Mouse (Mus musculus) activated CD4-positive, CD25-positive, alpha-beta regulatory T cell, adult 4 months (primary cell): Measurements from ENCODE around the gene Agtrap. TPM values are rescaled to one million over a fixed set of nuclear protein-coding genes. Genes with fewer than 3 reads are reported as not detected.
A peak's percentile ranks its signal among the peaks of the same experiment; 100 is the strongest.
"Not testable (repeated sequence)": the region's sequence is repeated elsewhere in the genome, so short reads cannot be mapped to it uniquely, and the experiment has no call there.

Source experiments
- ATAC-seq: one replicate; pipeline ENCODE4 v1.8.0; 2017
- polyA plus RNA-seq, 2 experiments: library from polyadenylated mRNA; unstranded; fragments of 100-300 nt; shearing (Covaris generic); gene quantifications; one replicate each; pipeline ENCODE4 v1.2.1; 2017

Gene Agtrap
- polyA plus RNA-seq, 2 experiments from 2014 or later = 16.7 to 17.4 TPM

DNA sequence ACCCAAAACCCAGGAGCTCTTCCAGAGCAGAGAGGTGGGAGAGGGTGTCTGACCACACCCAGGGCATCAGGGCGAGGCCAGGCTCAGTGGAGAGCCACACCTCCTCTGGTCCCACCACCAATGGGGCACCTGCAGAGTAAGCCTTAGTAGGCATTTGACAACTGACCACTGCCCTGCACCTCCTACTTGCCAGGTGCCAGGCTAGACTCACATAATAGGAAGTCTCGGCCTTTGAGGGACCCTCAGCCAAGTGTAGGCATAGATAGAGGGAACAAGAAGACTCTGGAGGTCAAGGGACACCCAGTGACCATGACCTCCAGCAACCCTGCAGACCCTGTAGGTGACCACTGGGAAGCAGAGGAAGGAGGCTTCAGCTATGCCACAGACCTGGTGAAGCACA, 43.7 kb downstream of the Agtrap start:
- ATAC-seq = no peak

DNA sequence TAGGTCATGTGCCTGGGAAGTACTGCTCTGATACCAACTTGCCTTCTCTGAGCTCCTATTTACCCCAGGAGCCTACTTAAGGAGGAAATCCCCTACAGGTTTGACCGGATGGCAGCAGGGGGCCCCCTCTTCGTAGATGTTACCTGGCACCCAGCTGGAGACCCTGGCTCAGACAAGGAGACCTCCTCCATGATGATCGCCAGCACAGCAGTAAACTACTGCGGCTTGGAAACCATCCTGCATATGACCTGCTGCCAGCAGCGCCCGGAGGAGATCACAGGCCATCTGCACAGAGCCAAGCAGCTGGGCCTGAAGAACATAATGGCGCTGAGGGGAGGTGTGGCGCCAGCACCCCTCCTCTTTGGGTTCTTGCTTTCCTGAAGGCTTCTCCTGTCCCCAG, 44.5 kb downstream of the Agtrap start:
- not testable (repeated sequence) for ATAC-seq

DNA sequence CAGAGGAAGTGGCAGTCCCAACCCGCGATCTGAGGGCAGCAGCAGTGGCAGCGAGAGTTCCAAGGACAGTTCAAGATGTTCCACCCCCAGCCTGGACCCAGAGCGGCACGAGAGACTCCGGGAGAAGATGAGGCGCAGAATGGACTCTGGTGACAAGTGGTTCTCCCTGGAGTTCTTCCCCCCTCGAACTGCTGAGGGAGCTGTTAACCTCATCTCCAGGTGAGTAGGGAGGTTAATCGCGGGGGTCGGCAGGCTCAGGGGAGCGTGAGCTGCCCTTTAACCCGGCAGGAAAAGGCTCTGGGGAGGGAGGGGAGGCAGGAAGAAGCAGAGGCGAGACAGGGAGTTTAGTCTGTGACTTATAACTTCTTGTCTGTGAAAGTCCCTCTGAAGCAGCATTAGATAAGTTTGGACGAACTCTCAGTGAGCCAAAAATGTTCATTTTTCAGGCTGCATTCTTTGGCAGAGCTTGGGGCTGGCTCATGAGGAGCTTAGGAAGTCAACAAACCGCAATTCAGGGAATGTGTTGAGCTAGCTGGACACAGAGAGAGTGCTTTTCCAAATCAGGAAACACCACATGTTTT, 46.1 kb downstream of the Agtrap start:
- peak; percentile 5 for ATAC-seq

DNA sequence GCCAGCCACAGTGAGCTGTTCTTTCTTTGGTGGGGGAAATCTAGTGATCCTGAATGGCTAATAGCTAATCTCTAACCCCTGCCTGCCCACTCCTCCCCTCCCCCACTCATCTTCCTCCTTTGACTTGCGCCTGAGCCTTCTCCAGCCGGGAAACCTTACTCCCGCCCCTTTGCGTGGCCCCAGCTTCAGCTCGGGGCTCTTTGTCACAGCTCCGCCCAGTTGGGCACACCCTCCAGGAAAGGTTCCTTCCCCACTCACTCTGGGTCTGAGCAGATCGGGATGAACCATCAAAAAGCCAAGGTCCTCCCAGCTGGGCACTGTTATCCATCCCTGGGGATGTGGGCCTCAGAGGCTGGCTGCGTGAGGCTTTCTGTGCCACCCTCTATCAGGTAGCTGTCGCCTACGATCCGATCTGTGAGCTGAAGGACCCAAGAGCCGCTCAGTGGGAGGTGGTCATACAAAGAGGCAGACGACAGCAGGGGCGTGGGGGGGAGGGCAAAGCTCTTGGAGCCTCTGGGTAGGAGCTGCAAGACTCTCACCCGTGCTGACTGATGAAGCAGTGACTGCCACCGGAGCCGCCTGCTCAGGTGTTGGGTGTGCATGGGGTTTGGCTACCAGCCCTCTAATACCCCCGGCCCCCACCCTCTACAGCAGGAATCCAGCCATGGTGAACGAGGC, 46.8 kb downstream of the Agtrap start:
- ATAC-seq = no peak

DNA sequence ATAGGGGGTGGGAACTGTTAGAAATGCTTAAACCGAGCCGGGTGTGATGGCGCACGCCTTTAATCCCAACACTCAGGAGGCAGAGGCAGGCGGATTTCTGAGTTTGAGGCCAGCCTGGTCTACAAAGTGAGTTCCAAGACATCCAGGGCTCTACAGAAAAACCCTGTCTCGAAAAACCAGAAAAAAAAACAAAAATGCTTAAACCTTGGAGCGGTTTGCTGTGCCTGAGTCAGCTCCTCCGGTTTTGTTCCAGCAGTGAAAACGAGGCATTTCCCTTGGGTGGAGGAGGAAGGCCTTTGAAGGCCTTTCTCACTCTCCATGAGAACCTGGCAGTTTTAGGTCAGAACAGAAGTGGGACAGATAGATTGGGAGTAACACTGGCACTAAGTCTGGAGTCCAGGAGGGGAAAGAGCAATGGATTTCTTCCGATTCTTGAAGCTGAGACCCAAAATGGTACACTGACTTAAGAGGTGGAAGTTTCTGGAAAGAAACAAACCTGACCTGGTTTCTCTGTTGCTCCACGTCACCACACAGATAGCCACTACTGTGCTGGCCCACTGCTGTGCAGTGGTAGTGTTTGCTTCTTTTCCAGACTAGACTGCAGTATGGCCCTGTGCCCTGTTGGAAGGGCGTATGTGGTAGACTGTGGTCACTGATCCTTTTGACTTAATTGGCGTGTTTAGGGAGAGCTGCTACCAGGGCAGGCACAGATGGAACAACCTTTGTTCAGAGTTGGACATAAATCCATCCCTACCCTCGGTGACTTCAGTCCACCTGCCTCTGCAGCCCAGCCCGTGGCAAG, 47.6 kb downstream of the Agtrap start:
- ATAC-seq = no peak

DNA sequence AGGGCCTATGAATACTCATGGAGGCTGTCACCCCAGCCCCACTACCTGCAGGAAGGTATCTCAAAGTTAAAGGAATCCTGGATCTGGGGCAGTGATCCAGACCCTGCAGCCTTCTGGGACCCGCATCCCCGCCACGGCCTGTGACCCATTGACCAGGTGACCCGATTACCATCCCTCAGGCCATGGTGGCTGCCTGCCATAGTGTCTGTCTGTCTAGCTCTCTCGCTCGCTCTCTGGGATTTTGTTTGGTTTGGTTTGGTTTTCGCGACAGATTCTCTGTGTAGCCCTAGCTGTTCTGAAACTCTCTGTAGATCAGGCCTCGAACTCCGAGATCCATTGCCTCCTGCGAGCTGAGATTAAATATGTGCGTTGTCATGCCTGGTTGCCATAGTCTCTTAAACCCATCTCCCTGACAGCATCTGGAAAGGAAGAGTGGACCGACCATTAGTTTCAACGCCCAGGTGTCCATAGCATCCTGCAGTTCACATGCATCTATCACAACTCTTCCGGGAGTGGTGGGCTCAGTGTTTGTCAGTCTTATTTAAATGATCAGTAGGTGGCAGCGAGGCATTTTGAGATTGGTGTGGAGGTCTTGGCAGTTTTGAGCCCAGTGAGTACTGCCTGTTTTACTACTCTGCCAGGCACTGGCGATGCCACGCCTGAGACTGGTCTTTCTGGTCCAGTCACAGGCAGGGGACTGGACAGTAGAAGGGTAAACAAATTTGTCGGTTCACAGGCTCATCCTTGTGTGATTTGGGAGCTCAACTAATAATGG, 48.4 kb downstream of the Agtrap start:
- ATAC-seq = no peak

DNA sequence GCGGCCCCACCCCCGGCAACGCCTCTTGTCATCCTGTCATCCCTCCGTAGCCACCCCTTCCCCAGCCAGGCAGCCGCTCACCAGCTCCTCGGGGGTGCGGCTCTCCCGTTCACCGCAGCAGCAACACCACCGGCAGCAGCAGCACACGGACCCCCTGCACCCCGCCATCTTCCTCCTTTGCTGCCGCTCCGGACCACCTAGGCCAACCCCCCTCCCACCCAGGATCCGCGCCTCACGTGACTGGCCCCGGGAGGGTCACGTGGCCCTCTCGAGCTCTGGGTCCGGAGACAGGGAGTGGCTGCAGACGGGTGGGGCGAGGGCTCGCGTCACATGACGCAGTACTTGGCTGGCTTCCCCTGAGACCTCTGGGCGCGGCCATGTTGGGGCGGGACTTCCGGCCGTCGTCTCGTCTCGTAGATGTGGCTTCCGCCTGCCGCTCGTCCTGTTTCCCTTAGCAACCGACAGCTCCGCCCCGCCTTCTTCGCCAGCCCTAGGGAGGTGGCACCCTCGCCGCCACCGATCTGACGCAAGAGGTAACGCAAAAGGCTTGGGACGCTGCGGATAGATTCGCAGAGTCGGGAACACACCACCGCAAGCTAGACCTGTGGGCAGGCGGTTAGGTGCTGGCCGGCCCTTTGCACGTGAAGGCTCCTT, 49.1 kb downstream of the Agtrap start, which contains the start of the genes Clcn6 and Mthfr:
Gene Clcn6, minus strand, starts transcription at position 222 of the 654 bp plus-strand sequence.
Gene Mthfr, plus strand, starts transcription at position 478 of the 654 bp plus-strand sequence.
- peak; percentile 89 for ATAC-seq

DNA sequence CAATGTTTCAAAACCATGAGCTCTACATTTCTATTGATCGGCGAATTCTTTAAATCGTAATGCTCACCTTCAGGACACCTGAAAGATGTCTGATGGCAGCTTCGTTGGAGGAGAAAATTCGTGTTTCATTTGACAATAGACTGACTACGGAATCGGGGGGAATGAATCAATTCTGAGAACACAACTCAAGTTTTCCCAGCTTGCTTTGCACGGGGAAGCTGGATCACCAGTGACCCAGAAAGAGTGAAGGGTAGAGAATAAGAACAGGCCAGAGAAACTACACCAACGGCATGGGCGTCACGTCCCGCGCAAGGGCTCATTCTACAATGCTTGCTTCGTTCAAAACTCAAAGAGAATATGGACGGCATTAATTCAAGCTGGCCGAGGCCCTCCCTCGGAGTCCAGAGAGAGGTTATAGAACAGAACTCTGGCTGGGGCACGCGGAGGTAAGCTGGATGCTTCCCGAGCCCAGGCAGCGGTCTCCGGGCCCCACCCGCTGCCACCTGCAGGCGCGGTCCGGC, 49.7 kb downstream of the Agtrap start:
- ATAC-seq = no peak

DNA sequence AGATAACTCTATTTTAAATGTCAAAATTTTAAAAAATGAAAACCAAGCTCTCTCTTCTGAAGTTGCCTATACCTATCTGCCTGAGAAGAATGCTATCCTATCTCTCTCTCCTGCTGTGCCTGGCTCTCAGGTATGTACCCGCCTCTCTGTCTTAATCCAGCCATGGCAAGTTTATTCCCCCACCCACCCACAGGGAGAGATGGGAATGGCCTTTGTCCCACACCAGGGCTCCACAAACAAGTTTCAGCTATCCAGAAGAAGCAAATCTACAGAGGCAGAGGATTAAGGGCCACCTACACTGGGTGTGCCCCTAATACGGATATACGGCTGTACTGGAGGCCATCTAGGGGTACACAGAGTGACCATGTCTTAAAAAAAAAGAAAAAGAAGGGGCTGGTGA, 52.4 kb downstream of the Agtrap start:
- ATAC-seq = no peak

DNA sequence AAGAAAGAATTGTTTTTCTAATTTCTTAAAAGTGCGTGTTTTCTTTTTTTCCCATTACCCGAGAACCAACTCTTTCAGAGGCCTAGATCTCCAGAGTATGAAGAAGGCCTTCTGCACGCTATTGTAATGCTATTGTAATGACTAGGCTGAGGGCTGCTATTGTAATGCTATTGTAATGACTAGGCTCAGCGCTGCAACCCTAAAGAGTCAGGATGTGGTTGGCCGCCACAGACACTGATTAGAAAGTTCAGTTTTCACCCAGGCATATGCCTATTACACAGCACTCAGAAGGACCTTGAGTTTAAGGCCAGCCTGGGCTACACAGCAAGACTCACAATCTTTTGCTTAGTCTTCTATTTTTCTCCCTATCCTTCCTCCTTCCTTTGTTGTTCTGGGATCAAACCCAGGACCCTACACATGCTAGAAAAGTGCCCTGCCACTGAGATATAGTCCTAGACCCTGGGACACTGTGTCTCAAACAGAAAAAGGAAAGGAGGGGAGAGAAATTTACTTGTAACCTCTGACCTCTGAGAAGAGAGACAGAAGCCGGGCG, 53.9 kb downstream of the Agtrap start:
- ATAC-seq = peak; percentile 50

DNA sequence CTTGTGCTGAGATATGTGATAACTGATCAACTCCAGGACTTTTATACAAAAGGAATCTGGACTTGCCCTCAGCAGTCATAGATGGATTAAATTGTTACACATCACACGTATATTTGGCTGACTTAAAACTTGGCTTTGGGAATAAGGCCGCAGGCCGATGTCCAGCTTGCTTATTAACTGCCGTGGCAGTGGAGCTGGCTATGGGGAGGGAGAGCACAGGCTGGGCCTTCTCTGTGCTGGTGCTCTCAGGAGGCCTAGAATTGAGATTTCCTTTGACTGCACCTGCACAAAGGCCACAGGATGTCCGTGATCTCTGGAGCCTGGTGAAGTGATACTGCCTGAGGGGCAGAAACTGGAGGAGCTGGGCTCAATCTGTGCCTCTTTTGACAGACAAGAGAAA, 57.3 kb downstream of the Agtrap start:
- no peak for ATAC-seq

DNA sequence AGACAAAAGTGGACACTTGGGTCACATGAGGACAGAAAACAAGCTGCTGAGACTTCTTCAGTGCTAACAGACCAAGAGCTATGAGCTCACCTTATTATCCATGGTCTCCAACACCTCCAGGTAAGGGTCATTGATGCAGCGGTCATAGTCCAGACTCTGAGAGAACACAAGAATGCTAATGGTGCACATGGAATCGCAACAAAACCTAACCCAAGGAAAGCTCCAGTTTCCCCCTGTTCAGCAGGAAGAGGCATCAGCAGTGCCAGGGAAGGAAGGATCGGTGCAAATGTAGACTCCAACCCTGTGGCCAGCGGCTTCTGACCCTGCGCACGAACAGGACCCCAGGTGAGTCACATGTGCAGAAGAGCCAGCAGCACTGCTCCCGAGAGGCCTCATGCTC, 58.5 kb downstream of the Agtrap start:
- ATAC-seq = no peak

Other genes starting within 250 kb of the Agtrap start
- 1 to 10 TPM; 5.1 to 9.0 TPM for gene Zfp933, start 239.7 kb downstream of the Agtrap start, polyA plus RNA-seq
- gene Miip, start 219.2 kb downstream of the Agtrap start, polyA plus RNA-seq = 10 to 100 TPM; 52.3 to 77.0 TPM
- gene Fv1, start 219.1 kb downstream of the Agtrap start, polyA plus RNA-seq = 1 to 10 TPM; 3.0 to 7.5 TPM
- 10 to 100 TPM; 17.2 to 23.9 TPM for gene Mfn2, start 183.3 kb downstream of the Agtrap start, polyA plus RNA-seq
- 1 to 10 TPM; 2.8 to 4.0 TPM for gene Plod1, start 151.3 kb downstream of the Agtrap start, polyA plus RNA-seq
- 10 to 100 TPM in 1 of 2 experiments, 1 to 10 TPM in 1; 8.9 to 11.4 TPM for gene 2510039O18Rik, start 147.1 kb downstream of the Agtrap start, polyA plus RNA-seq
- not detected for gene Nppb, start 102.2 kb downstream of the Agtrap start, polyA plus RNA-seq
- gene Nppa, start 87.3 kb downstream of the Agtrap start, polyA plus RNA-seq = not detected
- 1 to 10 TPM; 2.4 to 3.3 TPM for gene Clcn6, start 49.2 kb downstream of the Agtrap start, polyA plus RNA-seq
- 10 to 100 TPM in 1 of 2 experiments, 1 to 10 TPM in 1; 6.0 to 12.9 TPM for gene Mthfr, start 49.0 kb downstream of the Agtrap start, polyA plus RNA-seq
- gene Mad2l2, start 42.4 kb upstream of the Agtrap start, polyA plus RNA-seq = 10 to 100 TPM; 39.2 to 48.2 TPM
- gene Draxin, start 42.7 kb upstream of the Agtrap start, polyA plus RNA-seq = under 1 TPM in 1 of 2 experiments, not detected in 1; 0.11 TPM
- 10 to 100 TPM; 48.2 to 57.2 TPM for gene Fbxo6, start 64.1 kb upstream of the Agtrap start, polyA plus RNA-seq
- 1 to 10 TPM in 1 of 2 experiments, under 1 TPM in 1; 0.29 to 6.2 TPM for gene Fbxo44, start 72.5 kb upstream of the Agtrap start, polyA plus RNA-seq
- not detected for gene Fbxo2, start 72.6 kb upstream of the Agtrap start, polyA plus RNA-seq
- gene Disp3, start 199.9 kb upstream of the Agtrap start, polyA plus RNA-seq = not detected